Mouse (Mus musculus) CD4-positive naive resting alpha-beta T cell, adult 76 days (primary cell): ENCODE results near the gene Secisbp2. TPM values are rescaled to one million over a fixed set of nuclear protein-coding genes. Genes with fewer than 3 reads are reported as not detected.

Experiments
- total RNA-seq: library from RNA; stranded (reverse); gene quantifications from one replicate; pipeline ENCODE4 v1.2.4, GENCODE M21; 2023

Gene Secisbp2
- 68.0 TPM for total RNA-seq

GRCm38 (mm10) chr13:51651408-51652064, at the start of gene Secisbp2:
Secisbp2 (plus strand) TSS chr13:51651697.

GRCm38 (mm10) chr13:51644829-51645789, 6.4 kb upstream of the Secisbp2 start, which contains the start of gene Cks2:
Cks2 (plus strand) TSS chr13:51645232.

Other genes starting within 250 kb of the Secisbp2 start
- gene S1pr3, start 243.1 kb upstream of the Secisbp2 start, total RNA-seq: 4.0 TPM
- gene Shc3, start 82.3 kb upstream of the Secisbp2 start, total RNA-seq: not detected
- gene Cks2, start 6.5 kb upstream of the Secisbp2 start, total RNA-seq: 12.7 TPM
- 253 TPM for gene Sema4d, start 142.1 kb downstream of the Secisbp2 start, total RNA-seq
- 4.7 TPM for gene Gadd45g, start 195.0 kb downstream of the Secisbp2 start, total RNA-seq